Mouse (Mus musculus) kidney, adult 8-10 months (tissue): ENCODE measurements around the gene Bckdk.
A peak's percentile ranks its signal among the peaks of the same experiment; 100 is the strongest.
"Not testable (repeated sequence)": the region's sequence is repeated elsewhere in the genome, so short reads cannot be mapped to it uniquely, and the experiment has no call there.

Experiments used
- DNase-seq, 2 experiments: peaks; one replicate each; pipeline ENCODE4 v3.0.0; 2022

The Bckdk gene

GRCm38 (mm10) chr7:127931351-127932135 is 27.7 kb downstream of the Bckdk start:
- peak; percentile 79 to 81 for DNase-seq

GRCm38 (mm10) chr7:127932273-127933031 is 28.6 kb downstream of the Bckdk start:
- DNase-seq: peak; percentile 58 to 70

DNA sequence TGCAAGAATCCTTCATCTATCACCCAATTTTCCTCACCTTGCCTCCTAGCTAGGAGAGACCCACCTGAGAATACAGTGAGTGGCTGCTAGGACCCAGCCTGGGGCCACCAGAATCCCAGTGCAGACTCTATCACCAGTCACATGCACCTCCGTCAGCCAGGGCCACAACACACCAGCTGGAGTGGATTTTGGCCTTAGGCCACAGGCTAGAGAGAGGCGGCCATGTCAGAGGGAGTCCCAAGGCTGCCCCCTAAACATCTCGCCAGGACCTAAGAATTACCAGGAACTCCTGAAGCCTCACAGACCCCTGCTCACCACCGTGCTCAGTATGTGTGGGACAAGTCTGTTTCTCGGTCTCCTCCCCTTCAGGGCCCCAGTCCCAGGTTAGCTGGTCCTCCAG is 30.2 kb downstream of the Bckdk start:
- no peak for DNase-seq

DNA sequence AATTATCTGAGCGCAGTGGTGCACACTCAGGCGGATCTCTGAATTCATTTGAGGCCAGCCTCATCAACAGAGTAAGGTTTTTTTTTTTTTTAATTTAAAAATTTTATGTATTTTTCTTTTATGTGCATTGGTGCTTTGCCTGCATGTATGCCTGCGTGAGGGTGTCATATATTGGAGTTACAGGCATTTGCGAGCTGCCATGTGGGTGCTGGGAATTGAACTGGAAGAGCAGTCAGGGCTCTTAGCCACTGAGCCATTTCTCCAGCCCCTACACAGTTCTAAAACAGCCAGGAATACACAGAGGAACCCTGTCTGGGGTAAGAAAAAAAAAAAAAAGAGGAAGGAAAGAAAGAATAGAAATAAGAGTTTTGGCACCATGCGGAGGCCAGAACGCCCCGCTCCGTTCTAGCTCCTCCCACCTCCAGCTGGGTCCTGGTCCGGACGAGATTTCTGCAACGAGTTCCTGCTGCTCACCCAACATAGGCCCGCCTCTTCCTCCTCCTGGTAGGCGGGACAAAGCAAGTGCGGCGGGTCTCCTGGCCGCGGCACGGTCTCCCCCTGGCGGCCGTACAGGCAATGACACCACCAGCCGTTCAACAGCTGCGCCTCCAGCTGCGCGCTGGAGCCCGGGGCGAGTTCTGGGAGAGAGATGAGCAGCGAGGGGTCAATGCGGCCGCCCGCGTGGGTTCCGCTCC is 31.3 kb downstream of the Bckdk start:
- peak; percentile 96 for DNase-seq

- DNase-seq: no peak
These were observed 31.9 kb downstream of the Bckdk start for GRCm38 (mm10) chr7:127935748-127936159.

- no peak for DNase-seq
These were observed 32.5 kb downstream of the Bckdk start for GRCm38 (mm10) chr7:127936216-127936884.

GRCm38 (mm10) chr7:127942097-127942496 is 38.2 kb downstream of the Bckdk start:
- DNase-seq: not testable (repeated sequence)

GRCm38 (mm10) chr7:127944614-127945013 is 40.7 kb downstream of the Bckdk start:
- DNase-seq: no peak

- DNase-seq: no peak
These were observed 42.7 kb downstream of the Bckdk start, which contains the start of gene Prss36 for GRCm38 (mm10) chr7:127946470-127947023. Gene Prss36, minus strand, starts transcription at chr7:127946725.

DNA sequence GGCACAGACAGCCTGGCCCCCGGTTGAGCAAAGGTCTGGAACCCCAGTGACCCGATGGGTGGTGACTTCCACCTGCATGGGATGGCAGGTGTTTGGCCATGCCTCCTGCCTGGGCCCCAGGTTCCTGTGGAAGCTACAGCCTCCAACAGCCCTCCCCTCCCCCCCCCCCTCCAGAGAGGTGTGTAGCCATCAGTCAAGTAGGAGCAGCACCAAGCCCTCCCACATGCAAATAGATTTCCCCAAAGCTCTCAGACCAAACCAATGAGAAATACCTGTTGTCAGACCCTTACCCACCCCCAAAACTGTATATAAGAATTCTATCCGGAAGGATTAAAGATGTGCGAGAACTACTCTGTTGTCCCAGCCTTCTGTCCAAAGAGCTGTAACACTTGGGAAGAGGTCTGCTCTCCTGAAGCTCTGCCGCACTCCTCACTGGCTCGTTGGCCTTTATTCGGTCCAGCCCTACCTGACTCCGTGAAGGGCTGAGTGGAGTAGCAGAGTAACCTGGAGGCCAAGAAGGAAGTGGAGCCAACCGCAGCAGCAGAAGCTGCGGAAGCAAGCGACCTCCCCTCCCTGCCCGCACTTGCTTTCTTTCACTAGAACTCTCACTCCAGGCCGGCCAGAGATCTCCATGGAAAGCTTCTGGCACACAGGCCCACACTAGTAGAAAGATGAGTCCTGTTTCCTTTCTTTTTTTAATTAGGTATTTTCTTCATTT is 49.1 kb downstream of the Bckdk start:
- no peak for DNase-seq

- peak; percentile 40 to 48 for DNase-seq
These were observed 55.5 kb downstream of the Bckdk start for GRCm38 (mm10) chr7:127959364-127959763.
